Mouse (Mus musculus) ES-E14 (cell line): Measurements from ENCODE around the gene Capn1.

Source experiments
- HCFC1 ChIP-seq: IDR thresholded peaks from 2 replicates; pipeline ENCODE4 v1.6.1; 2012; ENCODE audit warnings: low read length, inconsistent platforms, borderline replicate concordance; ENCODE audit not compliant: insufficient read depth
- MAFK ChIP-seq: IDR thresholded peaks from 2 replicates; pipeline ENCODE4 v1.6.1; 2014; ENCODE audit warnings: mild to moderate bottlenecking, low read depth, low read length, inconsistent platforms; ENCODE audit not compliant: insufficient read depth
- ZNF384 ChIP-seq: IDR thresholded peaks from 2 replicates; pipeline ENCODE4 v1.6.1; 2012; ENCODE audit warnings: low read depth, low read length, inconsistent platforms

GRCm38 (mm10) chr19:5945891-5946290 is 69.8 kb downstream of the Capn1 start:
- TF ChIP-seq HCFC1, result no peak
- TF ChIP-seq ZNF384, result no peak
- TF ChIP-seq MAFK, result no peak
